Mouse (Mus musculus) liver, postnatal 0 days (tissue): Measurements from ENCODE around the gene Hspb11.

Experiments used
- CTCF ChIP-seq: sonication (generic); IDR thresholded peaks from 2 replicates; pipeline ENCODE4 v1.5.1; 2016; ENCODE audit warnings: antibody characterized with exemption, low read depth
- EP300 ChIP-seq: IDR thresholded peaks from 2 replicates; pipeline ENCODE4 v1.6.1; 2016; ENCODE audit warnings: antibody characterized with exemption, low read depth, mild to moderate bottlenecking

GRCm38 (mm10) chr4:107208880-107209279 lies 44.5 kb upstream of the Hspb11 start, which contains the start of gene Ldlrad1:
- TF ChIP-seq CTCF = no peak
- TF ChIP-seq EP300 = no peak
